In the genomic region with DNA sequence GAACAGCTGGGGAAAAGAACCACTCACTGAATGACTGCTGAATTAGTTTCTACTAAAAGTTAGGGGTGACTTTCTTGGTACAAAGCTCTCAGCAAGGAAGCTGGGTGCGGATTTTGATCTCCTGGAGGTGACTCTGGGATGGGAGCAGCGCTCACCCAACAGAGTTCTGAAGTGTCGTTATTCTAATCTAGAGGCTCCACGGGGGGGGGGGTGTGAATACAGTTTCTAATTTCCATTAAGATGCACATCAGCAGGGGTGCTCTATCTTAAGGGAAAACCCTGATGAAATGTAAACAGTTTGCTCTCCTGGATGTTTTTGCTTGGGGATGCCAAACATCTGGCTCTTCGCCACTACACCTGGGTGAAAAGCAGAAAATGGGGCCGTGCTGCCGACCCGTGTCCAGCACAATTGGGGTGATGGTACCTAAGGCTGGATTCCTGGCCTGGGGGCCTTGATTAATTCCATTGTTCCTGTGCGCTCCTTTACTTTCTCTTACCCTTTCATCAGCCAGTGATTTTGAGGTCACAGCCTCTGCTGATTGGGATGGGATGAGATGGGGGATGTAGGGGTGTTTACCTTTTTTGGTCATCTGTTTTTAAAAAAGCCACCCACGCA, we compare ENCODE assay signal across 9 mouse cellular contexts. TPM values are rescaled to one million over a fixed set of nuclear protein-coding genes. Genes with fewer than 3 reads are reported as not detected.
DNase-seq lines count a peak whose midpoint lies in the region; ATAC-seq and TF ChIP-seq lines count a peak whose summit lies in the region.
"Had no signal": no experiment of that assay in that cellular context is flagged by ENCODE, and none has a peak within 500 bp of the region (broad histone marks: within the 10 kb centered on the region; RNA-seq: fewer than 3 reads in every experiment).

No protein-coding gene starts in this region.

- peaks cover 8% of the 10 kb centered on the region; the same call in 1 of the 2 replicates for H3K4me1 ChIP-seq in neural tube, embryonic 11.5 days (ENCODE audit: control insufficient read depth, insufficient read depth, low read length)
- H3K4me1 ChIP-seq in limb, embryonic 12.5 days (replicated peaks) = peaks cover 28% of the 10 kb centered on the region

- no peaks in the 10 kb centered on the region for H3K9me3 ChIP-seq in neural tube, embryonic 11.5 days (ENCODE audit: control insufficient read depth, low read length)
- H3K9me3 ChIP-seq in limb, embryonic 12.5 days = no peaks in the 10 kb centered on the region

- ATAC-seq in neural tube, embryonic 11.5 days (ENCODE audit: insufficient read depth, low FRiP score, low TSS enrichment) = no peak
- no peak for ATAC-seq in limb, embryonic 12.5 days (ENCODE audit: insufficient number of reproducible peaks, insufficient read depth, low FRiP score, low TSS enrichment, low read depth)
- ATAC-seq in activated CD4-positive, CD25-positive, alpha-beta regulatory T cell, adult 4 months = no peak

- 0 out of 2 replicates have a peak, but pooled peaks cover 2% of the 10 kb centered on the region for H3K27me3 ChIP-seq in neural tube, embryonic 11.5 days (ENCODE audit: control insufficient read depth, insufficient read depth, low read length)
- H3K27me3 ChIP-seq in limb, embryonic 12.5 days = peaks cover 61% of the 10 kb centered on the region

- TF ChIP-seq CTCF in gastrocnemius, adult 2 months (IDR thresholded peaks at IDR 0.05) = no peak

- no peaks in the 10 kb centered on the region for H3K36me3 ChIP-seq in neural tube, embryonic 11.5 days (ENCODE audit: control insufficient read depth, insufficient read depth, low read length)
- H3K36me3 ChIP-seq in limb, embryonic 12.5 days = no peaks in the 10 kb centered on the region

- 14% methylated on average over 10 of the region's 10 CpGs for WGBS in neural tube, embryonic 11.5 days
- 17% methylated on average over 10 of the region's 10 CpGs for WGBS in limb, embryonic 12.5 days

- intact Hi-C loops in gastrocnemius, adult 2 months (cut with DNase I) = no loop called here

- peak overlapping the region; percentile 88 for H3K27ac ChIP-seq in gastrocnemius, adult 2 months
- H3K27ac ChIP-seq in neural tube, embryonic 11.5 days (ENCODE audit: low read depth, low read length) = no peak overlapping the region
- H3K27ac ChIP-seq in limb, embryonic 12.5 days = no peak overlapping the region; the same call in 1 of the 2 replicates

- DNase-seq in gastrocnemius, adult 2 months = no peak
- DNase-seq in gastrocnemius, postnatal 10 days = no peak
- no peak for DNase-seq in neural tube, embryonic 11.5 days (ENCODE audit: low spot score)
- DNase-seq in neural tube, embryonic 10.5 days (ENCODE audit: extremely low spot score, low spot score) = no peak
- no peak for DNase-seq in right cerebral cortex, postnatal 36 days (ENCODE audit: low spot score in 2 of 2)
- no peak for DNase-seq in spleen, adult 18-20 months
- DNase-seq: layer of hippocampus, adult 9-11 months had no signal

- H3K9ac ChIP-seq in neural tube, embryonic 11.5 days (ENCODE audit: low read length) = no peak overlapping the region
- peak overlapping the region; percentile 82 for H3K9ac ChIP-seq in limb, embryonic 12.5 days (replicated peaks)

- peak overlapping the region; percentile 82 for H3K4me2 ChIP-seq in neural tube, embryonic 11.5 days (ENCODE audit: low read depth)
- H3K4me2 ChIP-seq in limb, embryonic 12.5 days = peak overlapping the region; percentile 81

- H3K4me3 ChIP-seq in gastrocnemius, adult 2 months = peak overlapping the region; percentile 80
- H3K4me3 ChIP-seq in neural tube, embryonic 11.5 days (ENCODE audit: low read depth, low read length) = peak overlapping the region; percentile 59
- peak overlapping the region; percentile 73 for H3K4me3 ChIP-seq in limb, embryonic 12.5 days (replicated peaks)

RNA-seq across cellular contexts. Expression of gene Ror1, which starts 1.9 kb away (rescaled TPM):
- 1 to 10 TPM in 1 of 2 experiments, under 1 TPM in 1; 0.79 to 1.5 TPM for total RNA-seq in gastrocnemius, adult 2 months (2021)
- 1 to 10 TPM; 5.4 to 6.3 TPM for total RNA-seq in gastrocnemius, postnatal 10 days (2021)
- 6.9 and 8.0 TPM in 2 replicates for polyA plus RNA-seq in neural tube, embryonic 11.5 days (2014; fragmentation: Nextera tagmentation; extraction: Ambion mirVana)
- polyA plus RNA-seq in limb, embryonic 12.5 days (2016; fragmentation: Nextera tagmentation; extraction: Ambion mirVana) = 11.2 and 11.5 TPM in 2 replicates
- not detected for polyA plus RNA-seq in activated CD4-positive, CD25-positive, alpha-beta regulatory T cell, adult 4 months (2017; shearing (Covaris generic))
